Mouse (Mus musculus): Measurements from ENCODE around the gene Cwc25. TPM values are rescaled to one million over a fixed set of nuclear protein-coding genes. Genes with fewer than 3 reads are reported as not detected.

Cwc25 gene
- polyA plus RNA-seq, 1 experiment from 2014 or later: 9.9 TPM

- no peak overlapping the region for H3K9ac ChIP-seq (ENCODE audit: low read depth, low read length)
- no peak overlapping the region for H3K4me3 ChIP-seq (ENCODE audit: low read depth, low read length)
- 61% methylated on average over 15 of the region's 15 CpGs for WGBS (ENCODE audit: insufficient replicate concordance)
- no peak overlapping the region for H3K4me2 ChIP-seq
- H3K9me3 ChIP-seq (replicated peaks; ENCODE audit: control insufficient read depth, low read length): no peaks in the 10 kb centered on the region
- H3K36me3 ChIP-seq (ENCODE audit: control insufficient read depth, insufficient read depth, low read length): peaks cover 45% of the 10 kb centered on the region
- no peak overlapping the region for H3K27ac ChIP-seq (ENCODE audit: low read depth, low read length)
- no peaks in the 10 kb centered on the region for H3K27me3 ChIP-seq (ENCODE audit: control insufficient read depth, insufficient read depth, low read length)
- H3K4me1 ChIP-seq (ENCODE audit: control insufficient read depth, insufficient read depth, low read length): no peaks in the 10 kb centered on the region; the same call in 1 of the 2 replicates
- ATAC-seq (replicated peaks; ENCODE audit: insufficient number of reproducible peaks, low FRiP score, low TSS enrichment): no peak
These were observed 48.0 kb downstream of the Cwc25 start for GRCm38 (mm10) chr11:97718281-97718860.

GRCm38 (mm10) chr11:97717369-97718280 lies 48.7 kb downstream of the Cwc25 start:
- 84% methylated on average over 26 of the region's 26 CpGs for WGBS (ENCODE audit: insufficient replicate concordance)
- ATAC-seq (replicated peaks; ENCODE audit: insufficient number of reproducible peaks, low FRiP score, low TSS enrichment): no peak
- H3K4me2 ChIP-seq: no peak overlapping the region
- peaks cover 46% of the 10 kb centered on the region for H3K36me3 ChIP-seq (ENCODE audit: control insufficient read depth, insufficient read depth, low read length)
- no peaks in the 10 kb centered on the region for H3K9me3 ChIP-seq (replicated peaks; ENCODE audit: control insufficient read depth, low read length)
- no peaks in the 10 kb centered on the region; the same call in 1 of the 2 replicates for H3K4me1 ChIP-seq (ENCODE audit: control insufficient read depth, insufficient read depth, low read length)
- H3K27me3 ChIP-seq (ENCODE audit: control insufficient read depth, insufficient read depth, low read length): no peaks in the 10 kb centered on the region
- H3K4me3 ChIP-seq (ENCODE audit: low read depth, low read length): no peak overlapping the region
- no peak overlapping the region for H3K9ac ChIP-seq (ENCODE audit: low read depth, low read length)
- H3K27ac ChIP-seq (ENCODE audit: low read depth, low read length): no peak overlapping the region

GRCm38 (mm10) chr11:97716021-97716420 lies 50.3 kb downstream of the Cwc25 start:
- ATAC-seq (replicated peaks; ENCODE audit: insufficient number of reproducible peaks, low FRiP score, low TSS enrichment): no peak
- Histone ChIP-seq H3K27me3 (ENCODE audit: control insufficient read depth, insufficient read depth, low read length) (no peaks in the 10 kb centered on the region), H3K4me1 (ENCODE audit: control insufficient read depth, insufficient read depth, low read length) (no peaks in the 10 kb centered on the region; the same call in 1 of the 2 replicates), H3K9ac (ENCODE audit: low read depth, low read length) (no peak overlapping the region), H3K4me2 (no peak overlapping the region), H3K27ac (ENCODE audit: low read depth, low read length) (no peak overlapping the region; the same call in 1 of the 2 replicates), H3K36me3 (ENCODE audit: control insufficient read depth, insufficient read depth, low read length) (peaks cover 37% of the 10 kb centered on the region), H3K9me3 (replicated peaks; ENCODE audit: control insufficient read depth, low read length) (no peaks in the 10 kb centered on the region), H3K4me3 (ENCODE audit: low read depth, low read length) (no peak overlapping the region)
- WGBS (ENCODE audit: insufficient replicate concordance): 72% methylated on average over 8 of the region's 8 CpGs

- 83% methylated on average over 14 of the region's 14 CpGs for WGBS (ENCODE audit: insufficient replicate concordance)
These were observed 51.3 kb downstream of the Cwc25 start for GRCm38 (mm10) chr11:97714784-97715760.

GRCm38 (mm10) chr11:97714356-97714755 lies 52.0 kb downstream of the Cwc25 start:
- no peaks in the 10 kb centered on the region; the same call in 1 of the 2 replicates for H3K4me1 ChIP-seq (ENCODE audit: control insufficient read depth, insufficient read depth, low read length)
- H3K4me2 ChIP-seq: no peak overlapping the region
- ATAC-seq (replicated peaks; ENCODE audit: insufficient number of reproducible peaks, low FRiP score, low TSS enrichment): no peak
- H3K27me3 ChIP-seq (ENCODE audit: control insufficient read depth, insufficient read depth, low read length): no peaks in the 10 kb centered on the region
- peaks cover 25% of the 10 kb centered on the region for H3K36me3 ChIP-seq (ENCODE audit: control insufficient read depth, insufficient read depth, low read length)
- H3K4me3 ChIP-seq (ENCODE audit: low read depth, low read length): no peak overlapping the region
- H3K9me3 ChIP-seq (replicated peaks; ENCODE audit: control insufficient read depth, low read length): no peaks in the 10 kb centered on the region
- no peak overlapping the region for H3K27ac ChIP-seq (ENCODE audit: low read depth, low read length)
- no peak overlapping the region for H3K9ac ChIP-seq (ENCODE audit: low read depth, low read length)
- WGBS (ENCODE audit: insufficient replicate concordance): 95% methylated on average over 3 of the region's 3 CpGs

More at GRCm38 (mm10) chr11:97714784-97715760, 51.3 kb downstream of the Cwc25 start:
- H3K27ac ChIP-seq (ENCODE audit: low read depth, low read length): no peak overlapping the region
- no peak overlapping the region for H3K4me3 ChIP-seq (ENCODE audit: low read depth, low read length)
- H3K9ac ChIP-seq (ENCODE audit: low read depth, low read length): no peak overlapping the region
- no peak overlapping the region for H3K4me2 ChIP-seq
- H3K4me1 ChIP-seq (ENCODE audit: control insufficient read depth, insufficient read depth, low read length): no peaks in the 10 kb centered on the region; the same call in 1 of the 2 replicates
- no peak for ATAC-seq (replicated peaks; ENCODE audit: insufficient number of reproducible peaks, low FRiP score, low TSS enrichment)
- peaks cover 31% of the 10 kb centered on the region for H3K36me3 ChIP-seq (ENCODE audit: control insufficient read depth, insufficient read depth, low read length)
- H3K27me3 ChIP-seq (ENCODE audit: control insufficient read depth, insufficient read depth, low read length): no peaks in the 10 kb centered on the region
- H3K9me3 ChIP-seq (replicated peaks; ENCODE audit: control insufficient read depth, low read length): no peaks in the 10 kb centered on the region

GRCm38 (mm10) chr11:97713896-97714295 lies 52.5 kb downstream of the Cwc25 start:
- no peaks in the 10 kb centered on the region for H3K9me3 ChIP-seq (replicated peaks; ENCODE audit: control insufficient read depth, low read length)
- H3K27me3 ChIP-seq (ENCODE audit: control insufficient read depth, insufficient read depth, low read length): no peaks in the 10 kb centered on the region
- H3K27ac ChIP-seq (ENCODE audit: low read depth, low read length): no peak overlapping the region
- no peak overlapping the region for H3K4me3 ChIP-seq (ENCODE audit: low read depth, low read length)
- H3K9ac ChIP-seq (ENCODE audit: low read depth, low read length): no peak overlapping the region
- no peak for ATAC-seq (replicated peaks; ENCODE audit: insufficient number of reproducible peaks, low FRiP score, low TSS enrichment)
- H3K4me1 ChIP-seq (ENCODE audit: control insufficient read depth, insufficient read depth, low read length): no peaks in the 10 kb centered on the region; the same call in 1 of the 2 replicates
- H3K4me2 ChIP-seq: no peak overlapping the region
- peaks cover 27% of the 10 kb centered on the region for H3K36me3 ChIP-seq (ENCODE audit: control insufficient read depth, insufficient read depth, low read length)
- 80% methylated on average over 8 of the region's 8 CpGs for WGBS (ENCODE audit: insufficient replicate concordance)

GRCm38 (mm10) chr11:97712286-97712685 lies 54.1 kb downstream of the Cwc25 start:
- no peak overlapping the region for H3K4me2 ChIP-seq
- H3K36me3 ChIP-seq (ENCODE audit: control insufficient read depth, insufficient read depth, low read length): peaks cover 28% of the 10 kb centered on the region
- no peak overlapping the region for H3K27ac ChIP-seq (ENCODE audit: low read depth, low read length)
- no peak overlapping the region for H3K4me3 ChIP-seq (ENCODE audit: low read depth, low read length)
- no peaks in the 10 kb centered on the region for H3K27me3 ChIP-seq (ENCODE audit: control insufficient read depth, insufficient read depth, low read length)
- no peak overlapping the region for H3K9ac ChIP-seq (ENCODE audit: low read depth, low read length)
- WGBS (ENCODE audit: insufficient replicate concordance): 93% methylated on average over 15 of the region's 15 CpGs
- H3K4me1 ChIP-seq (ENCODE audit: control insufficient read depth, insufficient read depth, low read length): no peaks in the 10 kb centered on the region; the same call in 1 of the 2 replicates
- no peak for ATAC-seq (replicated peaks; ENCODE audit: insufficient number of reproducible peaks, low FRiP score, low TSS enrichment)
- no peaks in the 10 kb centered on the region for H3K9me3 ChIP-seq (replicated peaks; ENCODE audit: control insufficient read depth, low read length)

Measured in heart, embryonic 11.5 days (tissue).